Comparison of ENCODE assay signal across 26 mouse cellular contexts in genomic region chr13:90497573-90497972, GRCm38 (mm10).
DNase-seq lines count a peak whose midpoint lies in the region; ATAC-seq and TF ChIP-seq lines count a peak whose summit lies in the region.
"Had no signal": no experiment of that assay in that cellular context is flagged by ENCODE, and none has a peak within 500 bp of the region (broad histone marks: within the 10 kb centered on the region; RNA-seq: fewer than 3 reads in every experiment).

No protein-coding gene starts in this region.

- no peak overlapping the region for H3K4me3 ChIP-seq in embryonic facial prominence, embryonic 14.5 days (ENCODE audit: low read depth, low read length)
- no peak overlapping the region for H3K4me3 ChIP-seq in embryonic facial prominence, embryonic 10.5 days
- no peak overlapping the region for H3K4me3 ChIP-seq in limb, embryonic 14.5 days (replicated peaks; ENCODE audit: low read length)
- no peak overlapping the region for H3K4me3 ChIP-seq in intestine, embryonic 16.5 days (ENCODE audit: low read length)
- H3K4me3 ChIP-seq: embryonic facial prominence, embryonic 12.5 days; embryonic facial prominence, embryonic 15.5 days; forebrain, embryonic 10.5 days; forebrain, embryonic 12.5 days had no signal

- H3K27ac ChIP-seq in embryonic facial prominence, embryonic 14.5 days (replicated peaks; ENCODE audit: low read depth, low read length): no peak overlapping the region
- no peak overlapping the region for H3K27ac ChIP-seq in embryonic facial prominence, embryonic 10.5 days (replicated peaks)
- no peak overlapping the region for H3K27ac ChIP-seq in limb, embryonic 14.5 days (replicated peaks; ENCODE audit: low read depth, low read length)
- no peak overlapping the region for H3K27ac ChIP-seq in intestine, embryonic 16.5 days (ENCODE audit: low read length)
- H3K27ac ChIP-seq: embryonic facial prominence, embryonic 12.5 days; embryonic facial prominence, embryonic 15.5 days; forebrain, embryonic 10.5 days; forebrain, embryonic 12.5 days had no signal

- WGBS in embryonic facial prominence, embryonic 14.5 days: 39% methylated on average over 2 of the region's 2 CpGs
- 77% methylated on average over 2 of the region's 2 CpGs for WGBS in embryonic facial prominence, embryonic 10.5 days
- WGBS in limb, embryonic 14.5 days: 31% methylated on average over 2 of the region's 2 CpGs
- 53% methylated on average over 2 of the region's 2 CpGs for WGBS in intestine, embryonic 16.5 days

- no peaks in the 10 kb centered on the region for H3K36me3 ChIP-seq in embryonic facial prominence, embryonic 14.5 days (ENCODE audit: control insufficient read depth, insufficient read depth, low read length)
- no peaks in the 10 kb centered on the region for H3K36me3 ChIP-seq in embryonic facial prominence, embryonic 10.5 days (replicated peaks)
- no peaks in the 10 kb centered on the region for H3K36me3 ChIP-seq in limb, embryonic 14.5 days (ENCODE audit: control insufficient read depth, insufficient read depth, low read length)
- H3K36me3 ChIP-seq in intestine, embryonic 16.5 days (ENCODE audit: control insufficient read depth, insufficient read depth, low read length): no peaks in the 10 kb centered on the region
- H3K36me3 ChIP-seq: embryonic facial prominence, embryonic 12.5 days; embryonic facial prominence, embryonic 15.5 days; forebrain, embryonic 10.5 days; forebrain, embryonic 12.5 days; G1E had no signal

- no peak overlapping the region for H3K9ac ChIP-seq in embryonic facial prominence, embryonic 14.5 days (ENCODE audit: low read depth, low read length)
- no peak overlapping the region for H3K9ac ChIP-seq in limb, embryonic 14.5 days (ENCODE audit: low read depth, low read length, severe bottlenecking)
- H3K9ac ChIP-seq in intestine, embryonic 16.5 days (ENCODE audit: low read depth, low read length): no peak overlapping the region
- H3K9ac ChIP-seq: embryonic facial prominence, embryonic 12.5 days; embryonic facial prominence, embryonic 15.5 days; forebrain, embryonic 12.5 days had no signal

- ATAC-seq in embryonic facial prominence, embryonic 14.5 days (ENCODE audit: low read depth): peak; percentile 62
- peak; percentile 84 for ATAC-seq in limb, embryonic 14.5 days (ENCODE audit: low FRiP score, low read depth)
- ATAC-seq in intestine, embryonic 16.5 days: no peak
- ATAC-seq: CD4-positive, CD25-positive, alpha-beta regulatory T cell, adult 4 months; forebrain, embryonic 14.5 days; forebrain, embryonic 16.5 days had no signal

- H3K4me1 ChIP-seq in embryonic facial prominence, embryonic 14.5 days (ENCODE audit: control insufficient read depth, insufficient read depth, low read length): peaks cover 16% of the 10 kb centered on the region; the same call in 1 of the 2 replicates
- no peaks in the 10 kb centered on the region; the same call in 1 of the 2 replicates for H3K4me1 ChIP-seq in embryonic facial prominence, embryonic 10.5 days
- peaks cover 16% of the 10 kb centered on the region; the same call in 1 of the 2 replicates for H3K4me1 ChIP-seq in limb, embryonic 14.5 days (ENCODE audit: control insufficient read depth, insufficient read depth, low read length)
- no peaks in the 10 kb centered on the region for H3K4me1 ChIP-seq in intestine, embryonic 16.5 days (ENCODE audit: control insufficient read depth, insufficient read depth, low read length)
- H3K4me1 ChIP-seq: embryonic facial prominence, embryonic 12.5 days; forebrain, embryonic 10.5 days; forebrain, embryonic 12.5 days had no signal

- no peaks in the 10 kb centered on the region for H3K9me3 ChIP-seq in embryonic facial prominence, embryonic 14.5 days (ENCODE audit: control insufficient read depth, low read length)
- H3K9me3 ChIP-seq in embryonic facial prominence, embryonic 10.5 days: no peaks in the 10 kb centered on the region
- H3K9me3 ChIP-seq in limb, embryonic 14.5 days (ENCODE audit: control insufficient read depth, low read length): no peaks in the 10 kb centered on the region
- H3K9me3 ChIP-seq in intestine, embryonic 16.5 days (ENCODE audit: control insufficient read depth, low read length): no peaks in the 10 kb centered on the region
- H3K9me3 ChIP-seq: embryonic facial prominence, embryonic 12.5 days; embryonic facial prominence, embryonic 15.5 days; forebrain, embryonic 10.5 days; forebrain, embryonic 12.5 days; G1E had no signal

- H3K4me2 ChIP-seq in embryonic facial prominence, embryonic 14.5 days (ENCODE audit: low read depth, low read length): no peak overlapping the region
- no peak overlapping the region for H3K4me2 ChIP-seq in limb, embryonic 14.5 days (replicated peaks; ENCODE audit: low read depth, low read length, severe bottlenecking)
- no peak overlapping the region for H3K4me2 ChIP-seq in intestine, embryonic 16.5 days (ENCODE audit: low read depth, low read length)
- H3K4me2 ChIP-seq: embryonic facial prominence, embryonic 12.5 days; embryonic facial prominence, embryonic 15.5 days; forebrain, embryonic 12.5 days had no signal

- no peaks in the 10 kb centered on the region for H3K27me3 ChIP-seq in embryonic facial prominence, embryonic 14.5 days (replicated peaks; ENCODE audit: control insufficient read depth, insufficient read depth, low read length)
- no peaks in the 10 kb centered on the region for H3K27me3 ChIP-seq in embryonic facial prominence, embryonic 10.5 days (replicated peaks; ENCODE audit: low read depth, poor library complexity, severe bottlenecking)
- no peaks in the 10 kb centered on the region for H3K27me3 ChIP-seq in limb, embryonic 14.5 days (ENCODE audit: control insufficient read depth, insufficient read depth, low read length)
- no peaks in the 10 kb centered on the region for H3K27me3 ChIP-seq in intestine, embryonic 16.5 days (replicated peaks; ENCODE audit: control insufficient read depth, insufficient read depth, low read length)
- H3K27me3 ChIP-seq: CH12.LX; embryonic facial prominence, embryonic 12.5 days; embryonic facial prominence, embryonic 15.5 days; forebrain, embryonic 12.5 days had no signal

- peak; percentile 79 for DNase-seq in embryonic facial prominence, embryonic 14.5 days (ENCODE audit: low spot score)
- no peak for DNase-seq in embryonic facial prominence, embryonic 10.5 days (ENCODE audit: low spot score)
- DNase-seq in NIH3T3 (ENCODE audit: low read depth): peak; percentile 29
- peak; percentile 75 for DNase-seq in limb, embryonic 14.5 days (ENCODE audit: low spot score)
- DNase-seq in frontal cortex, postnatal 14 days (ENCODE audit: low spot score in 2 of 2): no peak
- DNase-seq: adrenal gland, adult 2 months; adrenal gland, postnatal 10 days; adrenal gland, postnatal 25 days; B cell, adult 2 months; cerebellum, adult 11 months; cerebellum, adult 18-20 months; cerebellum, adult 8-10 months; cerebellum, adult 9-11 months; cerebellum, postnatal 14 days; cerebellum, postnatal 36 days; embryo, embryonic 11 days had no signal

- no peak for TF ChIP-seq POLR2A in limb, embryonic 14.5 days (IDR thresholded peaks at IDR 0.05; ENCODE audit: borderline replicate concordance, extremely low read depth, insufficient read depth, insufficient read length)

Comparison
In these comparisons a context has a peak if more than half of its experiments do, and no peak if none do; other contexts are left out.
1. DNase-seq: peak in embryonic facial prominence, embryonic 14.5 days (single experiment), NIH3T3 (single experiment) and limb, embryonic 14.5 days (single experiment); none in embryonic facial prominence, embryonic 10.5 days (single experiment) and frontal cortex, postnatal 14 days (0 of 2).